Comparison of ENCODE assay signal across 8 mouse cellular contexts in genomic region chr11:101259261-101259712, GRCm38 (mm10). TPM values are rescaled to one million over a fixed set of nuclear protein-coding genes. Genes with fewer than 3 reads are reported as not detected.
DNase-seq lines count a peak whose midpoint lies in the region; ATAC-seq lines count a peak whose summit lies in the region.

No protein-coding gene starts in this region.

- H3K4me1 ChIP-seq in megakaryocyte, embryonic 14.5 days, result peaks cover 86% of the 10 kb centered on the region
- peaks cover 78% of the 10 kb centered on the region for H3K4me1 ChIP-seq in heart, embryonic 12.5 days (replicated peaks)
- H3K4me1 ChIP-seq in liver, embryonic 15.5 days (replicated peaks), result peaks cover 82% of the 10 kb centered on the region

- peak; percentile 73 to 83 for DNase-seq in kidney, postnatal 4 days
- peak; percentile 78 for DNase-seq in testis, postnatal 10 days (ENCODE audit: low spot score)
- DNase-seq in cerebellum, adult 9-11 months, result no peak

- H3K9ac ChIP-seq in heart, embryonic 12.5 days, result peak overlapping the region; percentile 89
- H3K9ac ChIP-seq in liver, embryonic 15.5 days, result peak overlapping the region; percentile 86

- peaks cover 44% of the 10 kb centered on the region for H3K36me3 ChIP-seq in megakaryocyte, embryonic 14.5 days (replicated peaks; ENCODE audit: low read length)
- H3K36me3 ChIP-seq in heart, embryonic 12.5 days, result peaks cover 18% of the 10 kb centered on the region
- H3K36me3 ChIP-seq in liver, embryonic 15.5 days (replicated peaks), result peaks cover 24% of the 10 kb centered on the region

- H3K9me3 ChIP-seq in megakaryocyte, embryonic 14.5 days, result no peaks in the 10 kb centered on the region
- H3K9me3 ChIP-seq in heart, embryonic 12.5 days (replicated peaks), result no peaks in the 10 kb centered on the region
- H3K9me3 ChIP-seq in liver, embryonic 15.5 days (replicated peaks), result no peaks in the 10 kb centered on the region

- peak overlapping the region; percentile 87 for H3K4me2 ChIP-seq in heart, embryonic 12.5 days
- H3K4me2 ChIP-seq in liver, embryonic 15.5 days, result peak overlapping the region; percentile 97

- H3K27me3 ChIP-seq in megakaryocyte, embryonic 14.5 days (replicated peaks), result peaks cover 38% of the 10 kb centered on the region
- peaks cover 23% of the 10 kb centered on the region for H3K27me3 ChIP-seq in heart, embryonic 12.5 days (replicated peaks)
- peaks cover 37% of the 10 kb centered on the region for H3K27me3 ChIP-seq in liver, embryonic 15.5 days

- ATAC-seq in megakaryocyte, adult 5-6 weeks (ENCODE audit: poor library complexity, severe bottlenecking), result no peak
- ATAC-seq in heart, embryonic 12.5 days (ENCODE audit: insufficient number of reproducible peaks, low FRiP score), result peak; percentile 7; the same call in 1 of the 2 replicates
- no peak for ATAC-seq in liver, embryonic 15.5 days (ENCODE audit: insufficient read depth)
- ATAC-seq in inflammation-experienced regulatory T-cells, adult 6 months, result no peak

- WGBS in heart, embryonic 12.5 days, result 32% methylated on average over 6 of the region's 6 CpGs
- WGBS in liver, embryonic 15.5 days (ENCODE audit: insufficient replicate concordance), result 21% methylated on average over 6 of the region's 6 CpGs

- H3K27ac ChIP-seq in heart, embryonic 12.5 days (ENCODE audit: poor library complexity, severe bottlenecking), result peak overlapping the region; percentile 88
- H3K27ac ChIP-seq in liver, embryonic 15.5 days (replicated peaks), result peak overlapping the region; percentile 96

- peak overlapping the region; percentile 94 for H3K4me3 ChIP-seq in megakaryocyte, embryonic 14.5 days (replicated peaks)
- peak overlapping the region; percentile 64 for H3K4me3 ChIP-seq in heart, embryonic 12.5 days
- peak overlapping the region; percentile 74 for H3K4me3 ChIP-seq in liver, embryonic 15.5 days (replicated peaks)

RNA-seq across cellular contexts. Expression of gene Wnk4, which starts 1.1 kb away (rescaled TPM):
- 37.7 and 87.0 TPM in 2 replicates for polyA plus RNA-seq in megakaryocyte, embryonic 14.5 days (2012; ENCODE audit: insufficient read depth, low replicate concordance)
- 0.27 TPM in 1 of 2 replicates, not detected in the other for total RNA-seq in megakaryocyte, adult 5-6 weeks (2015)
- total RNA-seq in megakaryocyte, adult 5-6 weeks (2017), result 0.15 TPM in 1 of 2 replicates, not detected in the other
- 14.0 TPM in 2 replicates for polyA plus RNA-seq in heart, embryonic 12.5 days (2016; fragmentation: Nextera tagmentation; extraction: Ambion mirVana)
- polyA plus RNA-seq in liver, embryonic 15.5 days (2015; fragmentation: Nextera tagmentation; extraction: Ambion mirVana), result 5.1 and 6.7 TPM in 2 replicates
- polyA plus RNA-seq in inflammation-experienced regulatory T-cells, adult 6 months (2017; shearing (Covaris generic)), result 1 to 10 TPM in 1 of 3 experiments, under 1 TPM in 1, not detected in 1; 0.75 to 2.9 TPM

RNA-seq across cellular contexts. Expression of gene Vps25, which starts 5.8 kb away (rescaled TPM):
- 100 and 168 TPM in 2 replicates for polyA plus RNA-seq in megakaryocyte, embryonic 14.5 days (2012; ENCODE audit: insufficient read depth, low replicate concordance)
- total RNA-seq in megakaryocyte, adult 5-6 weeks (2015), result 169 and 184 TPM in 2 replicates
- total RNA-seq in megakaryocyte, adult 5-6 weeks (2017), result 54.6 and 55.7 TPM in 2 replicates
- 98.8 and 101 TPM in 2 replicates for polyA plus RNA-seq in heart, embryonic 12.5 days (2016; fragmentation: Nextera tagmentation; extraction: Ambion mirVana)
- polyA plus RNA-seq in liver, embryonic 15.5 days (2015; fragmentation: Nextera tagmentation; extraction: Ambion mirVana), result 77.2 and 81.7 TPM in 2 replicates
- 100 to 1,000 TPM; 134 to 144 (median 138) TPM for polyA plus RNA-seq in inflammation-experienced regulatory T-cells, adult 6 months (2017; shearing (Covaris generic))

RNA-seq across cellular contexts. Expression of gene Ramp2, which starts 13.5 kb away (rescaled TPM):
- polyA plus RNA-seq in megakaryocyte, embryonic 14.5 days (2012; ENCODE audit: insufficient read depth, low replicate concordance), result 0.32 TPM in 1 of 2 replicates, not detected in the other
- total RNA-seq in megakaryocyte, adult 5-6 weeks (2015), result not detected in 2 replicates
- not detected in 2 replicates for total RNA-seq in megakaryocyte, adult 5-6 weeks (2017)
- 233 and 245 TPM in 2 replicates for polyA plus RNA-seq in heart, embryonic 12.5 days (2016; fragmentation: Nextera tagmentation; extraction: Ambion mirVana)
- polyA plus RNA-seq in liver, embryonic 15.5 days (2015; fragmentation: Nextera tagmentation; extraction: Ambion mirVana), result 20.3 and 25.4 TPM in 2 replicates
- polyA plus RNA-seq in inflammation-experienced regulatory T-cells, adult 6 months (2017; shearing (Covaris generic)), result not detected

RNA-seq across cellular contexts. Expression of gene Cntd1, which starts 19.5 kb away (rescaled TPM):
- not detected in 2 replicates for polyA plus RNA-seq in megakaryocyte, embryonic 14.5 days (2012; ENCODE audit: insufficient read depth, low replicate concordance)
- 1.2 and 1.6 TPM in 2 replicates for total RNA-seq in megakaryocyte, adult 5-6 weeks (2015)
- 1.7 TPM in 2 replicates for total RNA-seq in megakaryocyte, adult 5-6 weeks (2017)
- 0.81 and 1.5 TPM in 2 replicates for polyA plus RNA-seq in heart, embryonic 12.5 days (2016; fragmentation: Nextera tagmentation; extraction: Ambion mirVana)
- polyA plus RNA-seq in liver, embryonic 15.5 days (2015; fragmentation: Nextera tagmentation; extraction: Ambion mirVana), result 0.67 TPM in 2 replicates
- 1 to 10 TPM in 1 of 3 experiments, under 1 TPM in 2; 0.63 to 1.2 (median 0.71) TPM for polyA plus RNA-seq in inflammation-experienced regulatory T-cells, adult 6 months (2017; shearing (Covaris generic))

RNA-seq across cellular contexts. Expression of gene Coa3, which starts 19.6 kb away (rescaled TPM):
- 9.9 and 21.1 TPM in 2 replicates for polyA plus RNA-seq in megakaryocyte, embryonic 14.5 days (2012; ENCODE audit: insufficient read depth, low replicate concordance)
- total RNA-seq in megakaryocyte, adult 5-6 weeks (2015), result 69.8 and 71.2 TPM in 2 replicates
- 23.2 and 33.6 TPM in 2 replicates for total RNA-seq in megakaryocyte, adult 5-6 weeks (2017)
- polyA plus RNA-seq in heart, embryonic 12.5 days (2016; fragmentation: Nextera tagmentation; extraction: Ambion mirVana), result 165 and 171 TPM in 2 replicates
- polyA plus RNA-seq in liver, embryonic 15.5 days (2015; fragmentation: Nextera tagmentation; extraction: Ambion mirVana), result 80.5 and 87.1 TPM in 2 replicates
- 100 to 1,000 TPM; 129 to 132 (median 131) TPM for polyA plus RNA-seq in inflammation-experienced regulatory T-cells, adult 6 months (2017; shearing (Covaris generic))

Comparison
In these comparisons a context has a peak if more than half of its experiments do, and no peak if none do; other contexts are left out.
1. RNA of gene Ramp2, which starts 13.5 kb away (polyA plus RNA-seq): 233 to 245 TPM in heart, embryonic 12.5 days and 20.3 to 25.4 TPM in liver, embryonic 15.5 days; 0.32 TPM in megakaryocyte, embryonic 14.5 days and not detected in inflammation-experienced regulatory T-cells, adult 6 months; every median in the first group is over 10 times any median in the second.
2. Peak in every context shown above with its lines, with median percentiles within 50 percentile points of each other: H3K4me3 ChIP-seq.